ENCODE assay signal across 20 mouse cellular contexts in the genomic region with DNA sequence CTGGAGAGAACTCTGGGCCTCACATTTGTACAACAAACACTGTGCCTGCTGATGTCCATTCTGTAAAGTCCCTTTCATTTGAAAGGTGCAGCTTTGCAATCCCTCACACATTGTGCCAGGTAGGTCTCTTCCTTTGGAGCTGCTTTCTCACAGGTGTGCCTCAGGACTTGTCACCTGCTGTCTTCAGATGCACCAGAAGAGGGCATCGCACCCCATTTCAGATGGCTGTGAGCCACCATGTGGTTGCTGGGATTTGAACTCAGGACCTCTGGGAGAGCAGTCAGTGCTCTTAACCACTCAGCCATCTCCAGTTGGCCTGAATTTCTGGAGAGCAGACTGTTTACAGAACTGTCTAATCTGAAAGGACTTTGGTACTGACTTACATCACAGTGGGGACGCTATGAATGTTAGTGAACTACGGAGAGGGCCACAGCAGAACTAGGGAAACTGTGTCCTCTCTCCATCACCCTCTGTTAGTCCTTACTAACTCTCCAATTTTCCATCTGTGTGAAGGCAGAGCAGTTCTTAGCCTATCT. TPM values are rescaled to one million over a fixed set of nuclear protein-coding genes. Genes with fewer than 3 reads are reported as not detected.
A peak's percentile ranks its signal among the peaks of the same experiment; 100 is the strongest.
DNase-seq lines count a peak whose midpoint lies in the region; ATAC-seq and TF ChIP-seq lines count a peak whose summit lies in the region.
"Had no signal": no experiment of that assay in that cellular context is flagged by ENCODE, and none has a peak within 500 bp of the region (broad histone marks: within the 10 kb centered on the region; RNA-seq: fewer than 3 reads in every experiment).

No protein-coding gene starts in this region.

- TF ChIP-seq EP300 in MEL (IDR thresholded peaks at IDR 0.05; ENCODE audit: low read depth in 1 of 2, low read length in 2 of 2) = no peak

- TF ChIP-seq RAD21 in MEL (IDR thresholded peaks at IDR 0.05; ENCODE audit: low read depth, low read length) = no peak

- peaks cover 21% of the 10 kb centered on the region for H3K4me1 ChIP-seq in hindbrain, postnatal 0 days (ENCODE audit: insufficient read depth, low read length)
- peaks cover 38% of the 10 kb centered on the region for H3K4me1 ChIP-seq in hindbrain, embryonic 11.5 days (replicated peaks; ENCODE audit: control insufficient read depth, insufficient read depth, low read length)
- no peaks in the 10 kb centered on the region; the same call in none of the 2 replicates for H3K4me1 ChIP-seq in lung, embryonic 14.5 days (ENCODE audit: insufficient read depth)
- H3K4me1 ChIP-seq in MEL (ENCODE audit: control insufficient read depth in 1 of 2, insufficient read depth in 2 of 2, low read length in 2 of 2) = no peaks in the 10 kb centered on the region
- H3K4me1 ChIP-seq in liver, embryonic 16.5 days (ENCODE audit: control insufficient read depth, low read depth, low read length) = peaks cover 13% of the 10 kb centered on the region

- no peak overlapping the region for H3K4me2 ChIP-seq in hindbrain, postnatal 0 days (ENCODE audit: low read depth, low read length)
- no peak overlapping the region for H3K4me2 ChIP-seq in hindbrain, embryonic 11.5 days (replicated peaks; ENCODE audit: low read depth, low read length)
- no peak overlapping the region for H3K4me2 ChIP-seq in lung, embryonic 14.5 days
- no peak overlapping the region for H3K4me2 ChIP-seq in liver, embryonic 16.5 days (ENCODE audit: low read depth, low read length)
- H3K4me2 ChIP-seq: embryonic facial prominence, embryonic 15.5 days; forebrain, embryonic 12.5 days; hindbrain, embryonic 14.5 days; limb, embryonic 15.5 days; neural tube, embryonic 13.5 days had no signal

- WGBS in hindbrain, postnatal 0 days = 82% methylated on average over 3 of the region's 3 CpGs
- 77% methylated on average over 3 of the region's 3 CpGs for WGBS in hindbrain, embryonic 11.5 days
- 69% methylated on average over 3 of the region's 3 CpGs for WGBS in lung, embryonic 14.5 days
- 81% methylated on average over 3 of the region's 3 CpGs for WGBS in liver, embryonic 16.5 days (ENCODE audit: insufficient replicate concordance)

- H3K9me3 ChIP-seq in hindbrain, postnatal 0 days (ENCODE audit: low read length) = no peaks in the 10 kb centered on the region
- no peaks in the 10 kb centered on the region for H3K9me3 ChIP-seq in hindbrain, embryonic 11.5 days (ENCODE audit: control insufficient read depth, low read length)
- H3K9me3 ChIP-seq in lung, embryonic 14.5 days (ENCODE audit: low read depth, low read length) = no peaks in the 10 kb centered on the region
- H3K9me3 ChIP-seq in MEL (replicated peaks; ENCODE audit: insufficient read depth, low read length) = no peaks in the 10 kb centered on the region
- H3K9me3 ChIP-seq in liver, embryonic 16.5 days (replicated peaks; ENCODE audit: control insufficient read depth, low read length) = no peaks in the 10 kb centered on the region
- H3K9me3 ChIP-seq: embryonic facial prominence, embryonic 15.5 days; forebrain, embryonic 12.5 days; limb, embryonic 15.5 days; neural tube, embryonic 13.5 days had no signal

- H3K27me3 ChIP-seq in hindbrain, postnatal 0 days (ENCODE audit: insufficient read depth, low read length) = no peaks in the 10 kb centered on the region
- peaks cover 15% of the 10 kb centered on the region for H3K27me3 ChIP-seq in hindbrain, embryonic 11.5 days (ENCODE audit: control insufficient read depth, insufficient read depth, low read length)
- H3K27me3 ChIP-seq in lung, embryonic 14.5 days (ENCODE audit: insufficient read depth, low read length) = peaks cover 55% of the 10 kb centered on the region
- no peaks in the 10 kb centered on the region; a peak in 1 of 4 replicates for H3K27me3 ChIP-seq in MEL (ENCODE audit: control insufficient read depth in 1 of 2, insufficient read depth in 2 of 2, low read length in 2 of 2)
- H3K27me3 ChIP-seq in liver, embryonic 16.5 days (ENCODE audit: control insufficient read depth, insufficient read depth, low read depth, low read length) = peaks cover 63% of the 10 kb centered on the region

- H3K36me3 ChIP-seq in hindbrain, postnatal 0 days (ENCODE audit: insufficient read depth, low read length) = 0 out of 2 replicates have a peak, but pooled peaks cover 7% of the 10 kb centered on the region
- peaks cover 2% of the 10 kb centered on the region; the same call in 1 of the 2 replicates for H3K36me3 ChIP-seq in hindbrain, embryonic 11.5 days (ENCODE audit: control insufficient read depth, insufficient read depth, low read length)
- H3K36me3 ChIP-seq in lung, embryonic 14.5 days (ENCODE audit: insufficient read depth) = peaks cover 7% of the 10 kb centered on the region; the same call in 1 of the 2 replicates
- no peaks in the 10 kb centered on the region for H3K36me3 ChIP-seq in MEL (ENCODE audit: control insufficient read depth in 1 of 2, insufficient read depth in 2 of 2, low read length in 2 of 2)
- no peaks in the 10 kb centered on the region for H3K36me3 ChIP-seq in liver, embryonic 16.5 days (ENCODE audit: control insufficient read depth, insufficient read depth)

- DNase-seq in hindbrain, postnatal 0 days (ENCODE audit: low spot score) = no peak
- no peak for DNase-seq in hindbrain, embryonic 11.5 days (ENCODE audit: low spot score)
- DNase-seq in lung, embryonic 14.5 days = no peak
- no peak for DNase-seq in lung, postnatal 25 days (ENCODE audit: low spot score)
- DNase-seq in MEL (ENCODE audit: low read depth, low spot score) = no peak
- no peak for DNase-seq in right cerebral cortex, postnatal 25 days
- DNase-seq in yolk sac, embryonic 10.5 days (ENCODE audit: low spot score) = no peak
- DNase-seq: cerebellum, adult 18-20 months; heart, adult 18-20 months; right cerebral cortex, postnatal 4 days had no signal

- no peak for ATAC-seq in hindbrain, postnatal 0 days
- ATAC-seq in hindbrain, embryonic 11.5 days (ENCODE audit: low FRiP score) = no peak
- no peak for ATAC-seq in lung, embryonic 14.5 days (ENCODE audit: insufficient read depth)
- peak; percentile 58 for ATAC-seq in liver, embryonic 16.5 days (ENCODE audit: low read depth)

- no peak overlapping the region for H3K4me3 ChIP-seq in hindbrain, postnatal 0 days (ENCODE audit: low read length)
- no peak overlapping the region for H3K4me3 ChIP-seq in hindbrain, embryonic 11.5 days (ENCODE audit: low read depth, low read length)
- H3K4me3 ChIP-seq in lung, embryonic 14.5 days (ENCODE audit: low read depth, low read length) = no peak overlapping the region
- H3K4me3 ChIP-seq in MEL (ENCODE audit: control insufficient read depth in 1 of 2, insufficient read depth in 1 of 2, low read depth in 2 of 2, low read length in 2 of 2) = no peak overlapping the region
- no peak overlapping the region for H3K4me3 ChIP-seq in liver, embryonic 16.5 days (ENCODE audit: low read depth, low read length)
- H3K4me3 ChIP-seq: embryonic facial prominence, embryonic 15.5 days; forebrain, embryonic 12.5 days; limb, embryonic 15.5 days; neural tube, embryonic 13.5 days had no signal

- H3K79me2 ChIP-seq in MEL (ENCODE audit: control insufficient read depth, insufficient read depth, low read length, poor library complexity) = no peaks in the 10 kb centered on the region

- peak; percentile 47 for TF ChIP-seq CTCF in hindbrain, postnatal 0 days (IDR thresholded peaks at IDR 0.05; ENCODE audit: low read depth)
- 0 out of 2 replicates have a peak, but pooled peaks have one; percentile 14 for TF ChIP-seq CTCF in lung, embryonic 14.5 days (IDR thresholded peaks at IDR 0.05; ENCODE audit: low read depth)
- TF ChIP-seq CTCF in MEL (IDR thresholded peaks at IDR 0.05 in 2 of 3, conservative IDR thresholded peaks at IDR 0.05 in 1 of 3; ENCODE audit: control insufficient read depth in 1 of 3, insufficient read depth in 1 of 3, low read depth in 2 of 3, low read length in 3 of 3, poor library complexity in 1 of 3, severe bottlenecking in 1 of 3) = peak; percentile 15 to 32 (median 30); a peak in 4 of 6 replicates

- H3K9ac ChIP-seq in hindbrain, postnatal 0 days (replicated peaks; ENCODE audit: low read length) = no peak overlapping the region
- no peak overlapping the region for H3K9ac ChIP-seq in hindbrain, embryonic 11.5 days (ENCODE audit: low read depth, low read length)
- no peak overlapping the region for H3K9ac ChIP-seq in lung, embryonic 14.5 days
- H3K9ac ChIP-seq in MEL (ENCODE audit: control insufficient read depth, low read depth, low read length, poor library complexity, severe bottlenecking) = no peak overlapping the region
- no peak overlapping the region for H3K9ac ChIP-seq in liver, embryonic 16.5 days (ENCODE audit: low read depth, low read length)
- H3K9ac ChIP-seq: embryonic facial prominence, embryonic 15.5 days; forebrain, embryonic 12.5 days; hindbrain, embryonic 14.5 days; limb, embryonic 15.5 days; neural tube, embryonic 13.5 days had no signal

- no peak overlapping the region for H3K27ac ChIP-seq in hindbrain, postnatal 0 days
- no peak overlapping the region for H3K27ac ChIP-seq in hindbrain, embryonic 11.5 days (ENCODE audit: low read depth, low read length)
- H3K27ac ChIP-seq in lung, embryonic 14.5 days (ENCODE audit: low read depth) = no peak overlapping the region
- no peak overlapping the region for H3K27ac ChIP-seq in MEL (ENCODE audit: control insufficient read depth, low read depth, low read length)
- no peak overlapping the region for H3K27ac ChIP-seq in liver, embryonic 16.5 days (ENCODE audit: low read length)
- H3K27ac ChIP-seq: embryonic facial prominence, embryonic 15.5 days; forebrain, embryonic 12.5 days; hindbrain, embryonic 14.5 days; limb, embryonic 15.5 days; neural tube, embryonic 13.5 days had no signal

- no peak for TF ChIP-seq POLR2A in MEL (IDR thresholded peaks at IDR 0.05; ENCODE audit: control insufficient read depth in 1 of 2, insufficient read depth in 1 of 2, low read depth in 1 of 2, low read length in 2 of 2, poor library complexity in 1 of 2)

RNA-seq across cellular contexts. Expression of a gene that starts 6.7 kb away (rescaled TPM):
- total RNA-seq in hindbrain, postnatal 0 days (2014; rRNA removed) = 3.2 and 6.3 TPM in 2 replicates
- polyA plus RNA-seq in hindbrain, postnatal 0 days (2015; fragmentation: Nextera tagmentation; extraction: Ambion mirVana) = 4.3 and 4.9 TPM in 2 replicates
- 6.3 and 6.5 TPM in 2 replicates for polyA plus RNA-seq in hindbrain, embryonic 11.5 days (2014; fragmentation: Nextera tagmentation; extraction: Ambion mirVana)
- polyA plus RNA-seq in lung, embryonic 14.5 days (2014; fragmentation: Nextera tagmentation; extraction: Ambion mirVana) = not detected in 2 replicates
- total RNA-seq in MEL (2012; rRNA removed) = not detected in 2 replicates
- not detected for polyA plus RNA-seq in MEL (2012; ENCODE audit: insufficient read depth in 1 of 2, insufficient read length in 2 of 2, low read depth in 1 of 2, low replicate concordance in 2 of 2, missing spikeins in 1 of 2)
- polyA plus RNA-seq in liver, embryonic 16.5 days (2015; fragmentation: Nextera tagmentation; extraction: Ambion mirVana) = not detected in 2 replicates
- total RNA-seq: gastrocnemius, adult 18-20 months; heart, adult 18-20 months had no signal
- polyA plus RNA-seq: embryonic facial prominence, embryonic 15.5 days; heart, postnatal 0 days; kidney, embryonic 14.5 days; limb, embryonic 15.5 days; thymus, postnatal 0 days had no signal

RNA-seq across cellular contexts. Expression of a gene that starts 7.6 kb away (rescaled TPM):
- 26.7 and 26.9 TPM in 2 replicates for total RNA-seq in hindbrain, postnatal 0 days (2014; rRNA removed)
- polyA plus RNA-seq in hindbrain, postnatal 0 days (2015; fragmentation: Nextera tagmentation; extraction: Ambion mirVana) = 9.5 and 9.7 TPM in 2 replicates
- polyA plus RNA-seq in hindbrain, embryonic 11.5 days (2014; fragmentation: Nextera tagmentation; extraction: Ambion mirVana) = 18.2 and 20.3 TPM in 2 replicates
- 0.39 and 0.49 TPM in 2 replicates for polyA plus RNA-seq in lung, embryonic 14.5 days (2014; fragmentation: Nextera tagmentation; extraction: Ambion mirVana)
- total RNA-seq in MEL (2012; rRNA removed) = 0.04 TPM in 1 of 2 replicates, not detected in the other
- not detected for polyA plus RNA-seq in MEL (2012; ENCODE audit: insufficient read depth in 1 of 2, insufficient read length in 2 of 2, low read depth in 1 of 2, low replicate concordance in 2 of 2, missing spikeins in 1 of 2)
- polyA plus RNA-seq in liver, embryonic 16.5 days (2015; fragmentation: Nextera tagmentation; extraction: Ambion mirVana) = 0.02 TPM in 1 of 2 replicates, not detected in the other
- total RNA-seq: gastrocnemius, adult 18-20 months had no signal

RNA-seq across cellular contexts. Expression of a gene that starts 39.2 kb away (rescaled TPM):
- 8.3 and 15.4 TPM in 2 replicates for total RNA-seq in hindbrain, postnatal 0 days (2014; rRNA removed)
- polyA plus RNA-seq in hindbrain, postnatal 0 days (2015; fragmentation: Nextera tagmentation; extraction: Ambion mirVana) = 35.2 and 36.2 TPM in 2 replicates
- polyA plus RNA-seq in hindbrain, embryonic 11.5 days (2014; fragmentation: Nextera tagmentation; extraction: Ambion mirVana) = 229 and 235 TPM in 2 replicates
- 343 and 362 TPM in 2 replicates for polyA plus RNA-seq in lung, embryonic 14.5 days (2014; fragmentation: Nextera tagmentation; extraction: Ambion mirVana)
- total RNA-seq in MEL (2012; rRNA removed) = 150 and 163 TPM in 2 replicates
- 100 to 1,000 TPM in 1 of 2 experiments, not detected in 1; 203 TPM for polyA plus RNA-seq in MEL (2012; ENCODE audit: insufficient read depth in 1 of 2, insufficient read length in 2 of 2, low read depth in 1 of 2, low replicate concordance in 2 of 2, missing spikeins in 1 of 2)
- 174 and 200 TPM in 2 replicates for polyA plus RNA-seq in liver, embryonic 16.5 days (2015; fragmentation: Nextera tagmentation; extraction: Ambion mirVana)

RNA-seq across cellular contexts. Expression of a gene that starts 42.4 kb away (rescaled TPM):
- 50.1 and 50.4 TPM in 2 replicates for total RNA-seq in hindbrain, postnatal 0 days (2014; rRNA removed)
- 68.0 and 79.1 TPM in 2 replicates for polyA plus RNA-seq in hindbrain, postnatal 0 days (2015; fragmentation: Nextera tagmentation; extraction: Ambion mirVana)
- polyA plus RNA-seq in hindbrain, embryonic 11.5 days (2014; fragmentation: Nextera tagmentation; extraction: Ambion mirVana) = 59.4 and 81.2 TPM in 2 replicates
- 118 and 124 TPM in 2 replicates for polyA plus RNA-seq in lung, embryonic 14.5 days (2014; fragmentation: Nextera tagmentation; extraction: Ambion mirVana)
- total RNA-seq in MEL (2012; rRNA removed) = 120 and 121 TPM in 2 replicates
- 100 to 1,000 TPM; 107 to 271 TPM for polyA plus RNA-seq in MEL (2012; ENCODE audit: insufficient read depth in 1 of 2, insufficient read length in 2 of 2, low read depth in 1 of 2, low replicate concordance in 2 of 2, missing spikeins in 1 of 2)
- polyA plus RNA-seq in liver, embryonic 16.5 days (2015; fragmentation: Nextera tagmentation; extraction: Ambion mirVana) = 106 and 118 TPM in 2 replicates

RNA-seq across cellular contexts. Expression of a gene that starts 42.4 kb away (rescaled TPM):
- total RNA-seq in hindbrain, postnatal 0 days (2014; rRNA removed) = 56.8 and 68.3 TPM in 2 replicates
- 59.9 and 67.5 TPM in 2 replicates for polyA plus RNA-seq in hindbrain, postnatal 0 days (2015; fragmentation: Nextera tagmentation; extraction: Ambion mirVana)
- polyA plus RNA-seq in hindbrain, embryonic 11.5 days (2014; fragmentation: Nextera tagmentation; extraction: Ambion mirVana) = 99.9 and 106 TPM in 2 replicates
- 124 and 128 TPM in 2 replicates for polyA plus RNA-seq in lung, embryonic 14.5 days (2014; fragmentation: Nextera tagmentation; extraction: Ambion mirVana)
- 162 and 173 TPM in 2 replicates for total RNA-seq in MEL (2012; rRNA removed)
- polyA plus RNA-seq in MEL (2012; ENCODE audit: insufficient read depth in 1 of 2, insufficient read length in 2 of 2, low read depth in 1 of 2, low replicate concordance in 2 of 2, missing spikeins in 1 of 2) = 100 to 1,000 TPM in 1 of 2 experiments, 10 to 100 TPM in 1; 33.0 to 161 TPM
- polyA plus RNA-seq in liver, embryonic 16.5 days (2015; fragmentation: Nextera tagmentation; extraction: Ambion mirVana) = 163 and 169 TPM in 2 replicates
